Mouse (Mus musculus): ENCODE results near the gene Apoh.
A peak's percentile ranks its signal among the peaks of the same experiment; 100 is the strongest.

Apoh gene

DNA sequence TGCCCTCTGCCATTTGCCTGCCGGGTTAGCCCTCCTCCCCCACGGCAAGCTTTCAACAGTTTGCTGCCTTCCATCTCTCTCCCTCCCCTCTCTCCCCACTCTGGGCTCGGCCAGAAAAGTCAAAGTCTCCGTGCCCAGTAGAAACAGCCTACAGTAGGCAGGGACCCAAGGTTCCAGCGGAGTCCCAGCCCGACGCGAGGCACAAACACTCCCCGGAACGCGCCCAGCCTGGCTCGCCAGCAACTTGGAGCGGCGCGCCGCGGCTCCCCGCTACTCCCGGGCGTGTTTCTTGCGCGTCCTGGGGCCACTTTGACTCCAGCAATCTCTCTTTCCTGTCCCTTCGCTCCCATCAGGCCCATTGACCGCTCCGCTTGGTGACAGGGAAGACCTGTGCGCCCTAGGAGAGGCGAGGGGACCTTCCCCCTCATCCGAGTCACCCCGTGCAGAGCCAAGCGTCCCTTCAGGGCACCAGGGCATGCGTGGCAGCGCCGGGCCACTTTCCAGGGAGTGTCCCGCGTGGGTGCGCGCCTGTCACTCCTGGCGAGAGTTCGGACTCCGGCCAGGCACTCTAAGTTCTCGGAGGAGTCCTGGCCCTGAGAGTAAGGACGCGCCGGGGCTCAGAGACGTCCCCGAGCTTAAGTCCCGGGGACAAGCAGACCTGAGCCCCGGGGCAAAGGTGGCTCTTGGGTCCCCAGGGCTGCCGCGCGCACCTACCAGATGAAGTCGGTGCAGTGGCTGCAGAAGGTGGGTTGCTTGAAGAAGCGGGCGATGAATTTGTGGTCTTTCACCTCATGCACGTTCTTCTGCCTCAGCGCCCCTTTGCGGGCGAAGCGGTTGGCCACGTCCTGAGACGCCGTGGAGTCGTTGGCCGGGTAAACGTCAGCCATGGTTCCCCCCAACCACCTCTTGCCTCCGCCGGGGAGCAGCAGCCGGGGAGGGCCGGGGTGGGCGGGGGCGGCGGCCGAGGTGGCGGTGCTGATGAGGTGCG lies at the start of gene Apoh:
TSS of gene Apoh (plus strand) at position 574 of the 988 bp plus-strand sequence.
- DNase-seq (ENCODE audit: low spot score in 2 of 2): peak; percentile 61 to 68

GRCm38 (mm10) chr11:108293843-108294242 lies 49.3 kb upstream of the Apoh start:
- DNase-seq (ENCODE audit: low spot score in 2 of 2): no peak

- DNase-seq (ENCODE audit: low spot score in 2 of 2): no peak
Observed at GRCm38 (mm10) chr11:108294305-108294813, 48.8 kb upstream of the Apoh start.

DNA sequence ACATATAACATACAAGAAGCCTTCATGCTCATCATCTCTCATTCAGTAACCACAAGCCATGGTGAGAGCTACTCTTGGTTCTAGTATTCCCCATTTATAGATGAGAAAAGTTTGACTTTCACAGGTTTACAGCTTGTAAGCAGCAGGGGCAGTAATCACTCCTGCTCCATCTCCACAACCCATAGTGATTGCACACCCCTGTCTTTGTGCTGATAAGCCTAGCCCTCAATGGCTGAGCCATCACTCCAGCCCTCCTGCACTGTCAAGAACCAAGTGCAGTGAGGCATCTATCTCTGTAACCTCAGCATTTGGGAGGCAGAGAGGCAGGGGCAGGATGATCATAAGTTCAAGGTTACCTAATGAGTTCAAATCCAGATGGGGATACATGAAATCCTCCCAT lies 47.8 kb upstream of the Apoh start:
- no peak for DNase-seq (ENCODE audit: low spot score in 2 of 2)

DNA sequence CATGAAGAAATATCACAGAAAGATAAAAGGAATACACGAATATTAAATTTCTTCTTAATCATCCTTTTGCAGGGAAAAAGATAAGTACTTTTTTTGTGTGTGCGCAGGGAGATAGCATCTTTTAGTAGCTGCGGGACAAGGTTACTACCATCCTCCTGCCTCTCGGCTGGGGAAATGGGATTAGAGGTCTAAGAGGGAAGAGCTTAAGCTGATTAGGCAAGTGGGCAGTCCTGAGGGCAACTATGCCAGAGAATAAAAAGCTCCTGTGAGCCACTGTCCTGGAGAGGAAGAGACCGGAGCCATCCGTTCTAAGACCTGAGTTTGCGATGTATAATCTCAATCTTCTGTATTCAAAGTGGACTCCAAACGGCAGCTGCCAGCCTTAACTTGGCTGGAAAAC lies 45.2 kb upstream of the Apoh start:
- DNase-seq (ENCODE audit: low spot score in 2 of 2): no peak

GRCm38 (mm10) chr11:108299913-108300312 lies 43.2 kb upstream of the Apoh start:
- peak; percentile 14 to 34 for DNase-seq (ENCODE audit: low spot score in 2 of 2)

- DNase-seq (ENCODE audit: low spot score in 2 of 2): no peak
Observed at GRCm38 (mm10) chr11:108300443-108300842, 42.7 kb upstream of the Apoh start.

DNA sequence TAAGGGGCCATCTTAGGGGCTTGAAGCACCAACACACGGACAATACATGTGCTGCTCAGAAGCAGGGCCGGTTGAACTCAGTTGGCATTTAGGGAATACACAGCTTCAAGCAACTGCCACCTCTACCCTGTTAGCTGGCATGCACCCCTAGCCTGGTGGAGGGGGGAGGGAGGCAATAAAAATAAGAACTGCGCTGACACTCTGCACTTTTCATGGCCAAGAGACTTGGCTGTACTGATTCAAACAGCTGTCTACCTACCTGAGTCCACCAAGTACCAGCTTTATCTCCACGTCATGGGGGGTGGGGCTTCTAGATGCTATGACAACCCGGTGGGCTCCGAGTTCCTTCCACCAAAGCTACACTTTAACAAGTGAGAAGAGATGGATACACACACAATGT lies 42.1 kb upstream of the Apoh start:
- DNase-seq (ENCODE audit: low spot score in 2 of 2): peak; percentile 15

DNA sequence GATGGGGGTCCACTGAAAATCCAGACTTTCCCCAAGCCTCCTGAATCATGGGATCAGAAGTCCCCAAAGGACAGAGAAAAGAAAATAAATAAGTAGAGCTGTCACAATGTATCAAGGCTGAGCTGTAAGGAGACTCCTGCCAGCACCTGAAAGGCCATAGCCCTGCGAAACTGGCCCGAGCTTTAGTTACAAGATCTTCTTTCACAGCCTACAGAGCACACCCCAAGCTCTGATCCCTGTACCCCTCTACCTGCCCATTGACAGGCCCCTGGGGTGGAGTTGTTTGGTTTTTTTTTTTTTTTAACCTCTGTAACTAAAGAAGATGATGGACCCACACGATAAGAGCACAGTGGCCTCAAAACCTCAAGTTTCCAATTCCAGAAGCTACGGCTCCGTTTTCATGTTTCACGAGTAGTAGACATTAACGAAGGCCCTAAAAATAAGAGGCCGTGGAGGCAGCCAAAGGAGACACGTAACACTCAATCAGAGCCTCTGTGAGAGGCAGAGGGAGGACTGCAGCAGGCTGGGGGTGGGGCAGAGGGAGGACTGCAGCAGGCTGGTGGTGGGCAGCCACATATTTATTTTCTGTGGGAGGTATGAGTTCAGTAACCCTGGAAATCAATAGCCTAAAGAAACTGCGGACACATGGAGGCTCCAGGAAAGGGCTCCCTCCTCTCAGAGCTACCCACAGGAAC lies 41.2 kb upstream of the Apoh start:
- no peak for DNase-seq (ENCODE audit: low spot score in 2 of 2)

GRCm38 (mm10) chr11:108303787-108304186 lies 39.4 kb upstream of the Apoh start:
- no peak for DNase-seq (ENCODE audit: low spot score in 2 of 2)

DNA sequence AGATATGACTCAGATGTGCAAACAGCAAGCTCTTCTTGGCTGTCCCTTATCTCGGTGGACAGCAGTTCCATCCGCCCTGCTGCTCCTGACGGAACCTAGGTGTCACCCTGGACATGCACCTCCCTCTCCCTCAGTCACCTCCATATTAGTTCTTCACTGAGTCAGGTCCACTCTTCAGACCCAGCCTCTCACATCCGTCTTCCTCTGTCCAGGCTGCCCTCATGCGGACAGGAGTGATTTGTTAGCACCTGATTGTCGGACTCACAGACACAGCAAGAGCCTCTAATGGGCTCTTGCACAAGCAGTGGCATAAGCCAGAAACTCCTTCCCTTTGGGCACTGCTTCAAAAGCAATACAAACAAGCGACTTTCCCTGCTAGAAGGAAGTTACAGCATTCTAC lies 35.9 kb upstream of the Apoh start:
- DNase-seq (ENCODE audit: low spot score in 2 of 2): no peak

- no peak for DNase-seq (ENCODE audit: low spot score in 2 of 2)
Observed at GRCm38 (mm10) chr11:108308253-108308652, 34.9 kb upstream of the Apoh start.

DNA sequence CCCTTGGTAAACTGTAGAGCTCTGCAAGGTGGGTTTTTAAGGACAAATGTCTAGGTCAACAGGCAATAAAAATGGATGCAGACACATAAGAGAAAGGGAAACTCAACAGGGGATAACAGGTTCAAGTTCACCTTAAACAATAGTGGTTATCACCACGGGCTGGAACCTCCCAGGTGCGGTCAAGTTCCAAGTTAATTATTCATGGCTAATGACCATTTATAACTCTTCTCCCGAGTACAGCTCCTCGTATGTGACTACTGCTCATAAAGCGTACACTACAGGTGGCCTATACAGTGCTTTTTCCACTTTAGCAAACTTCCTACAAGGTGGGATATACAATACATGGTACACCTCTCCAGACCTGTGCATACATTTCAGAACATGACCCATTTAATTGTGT lies 33.4 kb upstream of the Apoh start:
- no peak for DNase-seq (ENCODE audit: low spot score in 2 of 2)

- DNase-seq (ENCODE audit: low spot score in 2 of 2): no peak
Observed at GRCm38 (mm10) chr11:108311912-108312311, 31.2 kb upstream of the Apoh start.

DNA sequence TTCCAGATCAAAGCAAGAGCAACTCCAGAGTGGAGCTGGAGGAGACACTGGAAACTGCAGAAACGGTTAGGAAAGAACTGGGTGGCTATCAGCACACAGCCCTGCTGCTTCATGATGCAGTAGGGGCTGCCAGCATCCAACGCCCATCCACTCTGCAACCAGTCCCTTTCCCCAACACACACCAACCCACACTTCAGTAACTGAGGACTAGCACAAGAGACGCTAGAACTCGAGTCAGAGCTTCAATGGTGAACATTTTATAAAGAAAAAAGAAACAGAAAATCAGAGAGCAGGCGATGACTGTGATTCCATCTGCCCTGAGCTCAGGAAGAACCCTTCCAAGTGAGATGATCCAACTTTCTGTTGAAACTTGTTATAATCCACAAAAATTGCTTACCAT lies 30.6 kb upstream of the Apoh start:
- no peak for DNase-seq (ENCODE audit: low spot score in 2 of 2)

DNA sequence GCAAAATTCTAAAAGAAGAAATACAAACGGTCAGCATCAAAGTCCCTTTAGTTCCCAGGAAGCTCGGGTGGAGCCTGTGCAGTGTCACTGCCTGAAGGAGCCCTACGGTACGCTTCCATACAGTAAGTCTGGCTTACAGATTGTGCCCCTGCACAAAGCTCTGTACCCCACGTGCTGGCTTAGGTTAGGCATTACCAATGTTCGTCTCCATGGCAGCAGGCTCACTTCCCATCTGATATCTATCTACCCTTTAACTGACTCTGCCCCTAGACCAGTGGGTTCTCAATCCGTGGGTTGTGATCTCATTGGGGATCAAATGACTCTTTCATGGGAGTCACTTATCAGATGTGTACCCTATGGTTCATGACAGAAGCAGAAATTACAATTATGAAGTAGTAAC lies 27.4 kb upstream of the Apoh start:
- no peak for DNase-seq (ENCODE audit: low spot score in 2 of 2)

- DNase-seq (ENCODE audit: low spot score in 2 of 2): no peak
Observed at GRCm38 (mm10) chr11:108317878-108318277, 25.3 kb upstream of the Apoh start.

- no peak for DNase-seq (ENCODE audit: low spot score in 2 of 2)
Observed at GRCm38 (mm10) chr11:108319162-108319561, 24.0 kb upstream of the Apoh start.

GRCm38 (mm10) chr11:108320561-108320960 lies 22.6 kb upstream of the Apoh start:
- DNase-seq (ENCODE audit: low spot score in 2 of 2): no peak

- DNase-seq (ENCODE audit: low spot score in 2 of 2): no peak
Observed at GRCm38 (mm10) chr11:108322156-108322555, 21.0 kb upstream of the Apoh start.

DNA sequence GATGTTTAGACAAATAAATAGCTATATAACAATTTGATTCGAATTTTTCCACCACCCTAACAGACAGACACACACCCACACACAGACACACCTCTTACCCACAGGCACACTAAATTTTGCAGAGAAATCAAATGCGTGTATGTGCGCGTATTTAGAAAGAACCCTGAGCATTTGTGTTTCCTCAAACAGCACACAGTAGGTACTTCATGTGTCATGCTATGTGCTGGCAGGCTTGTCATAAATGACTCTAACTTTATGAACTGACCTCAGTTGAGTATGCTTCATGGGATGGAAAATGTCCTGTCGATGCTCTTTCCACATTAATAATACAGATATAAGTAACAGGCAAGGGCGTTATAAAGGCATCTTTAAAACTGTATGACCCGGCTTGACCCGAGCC lies 17.2 kb upstream of the Apoh start:
- DNase-seq (ENCODE audit: low spot score in 2 of 2): no peak

DNA sequence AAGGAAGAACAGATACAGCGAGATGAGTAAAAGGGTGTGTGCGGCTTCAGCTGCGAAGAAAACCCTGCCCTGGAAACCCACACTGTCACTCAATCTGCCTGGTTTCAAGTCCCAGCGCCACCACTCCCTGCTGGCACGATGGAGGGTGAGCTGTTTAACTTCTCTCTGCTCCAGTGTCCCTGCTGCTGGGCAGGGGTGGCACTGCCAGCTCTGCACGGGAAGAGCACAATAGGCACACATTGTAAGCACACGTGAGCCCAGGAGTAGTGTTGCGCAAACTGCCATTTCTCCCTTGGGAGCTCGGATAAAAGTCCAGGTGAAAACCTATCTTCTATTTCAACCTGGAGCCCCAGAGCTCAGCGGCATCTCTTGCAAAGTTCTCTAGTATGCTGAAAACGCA lies 12.3 kb upstream of the Apoh start:
- no peak for DNase-seq (ENCODE audit: low spot score in 2 of 2)

DNA sequence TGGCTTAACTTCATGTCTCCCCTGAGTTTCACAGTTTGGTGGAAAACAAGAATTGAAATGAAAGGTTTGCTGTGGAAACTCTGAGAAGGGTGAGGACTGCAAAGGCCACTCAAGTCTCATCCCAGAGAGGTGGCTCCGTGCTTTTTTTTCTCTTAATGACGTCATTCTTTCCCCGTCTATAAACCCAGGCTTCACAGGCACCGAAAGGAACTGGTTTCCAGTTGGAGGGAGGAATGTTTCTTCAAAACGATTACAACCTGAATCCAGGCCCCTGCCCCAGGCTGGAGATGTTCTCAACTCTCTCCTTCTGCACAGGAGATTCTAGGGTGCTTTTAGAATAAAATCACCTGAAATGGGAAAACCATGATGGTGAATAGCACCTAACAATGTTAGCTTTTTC lies 10.1 kb upstream of the Apoh start:
- no peak for DNase-seq (ENCODE audit: low spot score in 2 of 2)
